Mouse (Mus musculus) inflammation-experienced regulatory T-cells, adult 6 months (primary cell): ENCODE measurements around the gene Nsun4. TPM values are rescaled to one million over a fixed set of nuclear protein-coding genes. Genes with fewer than 3 reads are reported as not detected.

Experiments used
- ATAC-seq: one replicate; pipeline ENCODE4 v1.8.0; 2017
- polyA plus RNA-seq, 3 experiments: library from polyadenylated mRNA; unstranded; fragments of 100-300 nt; shearing (Covaris generic); gene quantifications; one replicate each; pipeline ENCODE4 v1.2.1; 2017

The Nsun4 gene
- 10 to 100 TPM; 21.2 to 33.3 (median 29.9) TPM for polyA plus RNA-seq

DNA sequence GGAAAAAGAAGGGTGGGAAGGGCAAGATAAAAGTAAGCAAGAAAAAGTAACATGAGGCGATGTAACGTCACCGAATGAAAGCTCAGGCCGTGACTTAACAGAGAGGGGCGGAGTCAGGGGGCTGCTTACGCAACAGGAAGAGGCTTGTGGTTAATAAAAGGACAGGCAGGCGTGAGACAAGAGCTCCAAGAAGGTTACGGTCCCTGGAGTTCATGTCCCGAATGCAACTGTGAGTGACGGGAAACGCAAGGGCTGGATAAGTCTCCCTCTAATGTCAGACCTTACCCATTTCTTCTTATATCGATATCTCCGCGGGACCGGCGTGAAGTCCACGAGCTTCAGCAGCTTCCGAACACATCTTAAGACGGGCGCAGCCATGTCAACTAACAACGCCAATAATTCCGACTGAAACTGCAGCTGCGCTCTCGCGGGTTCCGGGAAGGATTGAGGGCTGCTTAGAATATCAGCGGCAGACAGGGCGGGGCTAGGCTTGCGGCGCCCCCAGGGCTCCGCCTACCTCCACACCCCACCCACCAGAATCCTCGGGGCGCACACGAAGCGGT is at the start of gene Nsun4:
Gene Nsun4, minus strand, starts transcription at position 478 of the 563 bp plus-strand sequence.
- peak; percentile 94 for ATAC-seq

- ATAC-seq = no peak
Measured at GRCm38 (mm10) chr4:116100959-116101358, 47.3 kb upstream of the Nsun4 start.

DNA sequence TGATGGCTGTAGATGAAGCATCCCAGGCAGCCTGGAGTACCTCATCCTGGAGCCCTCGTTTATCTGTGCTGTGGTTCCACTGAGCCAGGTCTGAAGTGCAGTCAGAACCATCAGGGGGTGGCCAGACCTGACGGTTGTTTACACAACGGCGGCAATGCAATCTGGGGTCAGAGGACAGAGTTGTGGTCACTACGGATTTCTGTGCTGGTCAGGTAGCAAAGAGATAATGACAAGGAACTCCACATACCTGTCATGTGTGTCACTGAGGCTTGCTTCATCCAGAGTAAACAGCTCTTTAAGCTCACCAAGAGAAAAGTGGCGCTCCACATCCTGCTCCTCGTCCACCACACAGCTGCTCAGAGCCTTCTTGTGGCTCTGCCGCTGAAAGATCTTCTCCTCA is 43.5 kb upstream of the Nsun4 start:
- no peak for ATAC-seq

DNA sequence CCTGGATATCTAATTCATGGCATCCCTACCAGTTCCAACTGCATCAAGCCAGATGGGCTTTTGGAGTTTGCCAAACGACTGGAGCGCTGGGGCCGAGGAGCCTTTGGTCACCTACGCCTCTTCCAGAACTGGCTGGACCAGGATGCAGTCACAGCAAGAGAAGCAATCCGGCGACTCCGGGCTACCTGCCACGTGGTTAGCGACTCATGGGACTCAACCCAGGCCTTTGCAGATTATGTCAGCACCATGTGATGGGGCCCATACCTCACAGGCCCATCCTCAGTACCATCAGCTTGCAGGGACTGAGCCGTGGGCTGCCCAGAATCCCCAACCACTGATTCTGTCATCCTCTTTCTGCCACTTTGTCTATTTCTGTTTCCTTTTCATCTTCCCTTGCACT is 42.6 kb upstream of the Nsun4 start:
- no peak for ATAC-seq

DNA sequence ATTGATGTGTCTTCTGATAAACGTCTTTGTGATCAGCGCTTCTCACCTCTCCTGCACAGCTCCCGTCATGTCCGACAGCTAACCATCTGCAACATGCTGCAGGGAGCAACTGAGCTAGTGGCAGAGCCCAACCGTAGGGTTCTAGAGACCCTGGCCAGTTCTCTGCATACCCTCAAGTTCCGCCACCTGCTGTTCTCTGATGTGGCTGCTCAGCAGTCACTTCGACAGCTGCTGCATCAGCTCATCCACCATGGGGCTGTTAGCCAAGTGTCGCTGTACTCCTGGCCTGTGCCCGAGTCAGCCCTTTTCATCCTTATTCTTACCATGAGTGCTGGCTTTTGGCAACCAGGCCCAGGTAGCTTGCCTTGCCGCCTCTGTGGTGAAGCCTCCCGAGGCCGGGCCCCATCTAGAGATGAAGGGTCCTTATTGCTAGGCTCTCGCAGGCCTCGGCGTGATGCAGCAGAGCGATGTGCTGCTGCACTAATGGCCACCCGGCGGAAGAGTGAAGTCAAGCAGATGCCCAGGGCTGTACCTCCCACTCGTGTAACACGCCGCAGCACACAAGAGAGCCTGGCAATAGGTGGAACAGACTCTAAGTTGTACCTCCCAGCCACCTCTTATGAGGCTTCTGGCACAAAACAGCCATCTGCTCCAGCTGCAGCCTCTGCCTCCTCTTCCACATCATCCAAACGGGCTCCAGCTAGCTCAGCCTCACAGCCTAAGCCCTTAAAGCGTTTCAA is 35.0 kb upstream of the Nsun4 start:
- ATAC-seq = no peak

- no peak for ATAC-seq
Measured at GRCm38 (mm10) chr4:116077240-116078095, 23.8 kb upstream of the Nsun4 start.

DNA sequence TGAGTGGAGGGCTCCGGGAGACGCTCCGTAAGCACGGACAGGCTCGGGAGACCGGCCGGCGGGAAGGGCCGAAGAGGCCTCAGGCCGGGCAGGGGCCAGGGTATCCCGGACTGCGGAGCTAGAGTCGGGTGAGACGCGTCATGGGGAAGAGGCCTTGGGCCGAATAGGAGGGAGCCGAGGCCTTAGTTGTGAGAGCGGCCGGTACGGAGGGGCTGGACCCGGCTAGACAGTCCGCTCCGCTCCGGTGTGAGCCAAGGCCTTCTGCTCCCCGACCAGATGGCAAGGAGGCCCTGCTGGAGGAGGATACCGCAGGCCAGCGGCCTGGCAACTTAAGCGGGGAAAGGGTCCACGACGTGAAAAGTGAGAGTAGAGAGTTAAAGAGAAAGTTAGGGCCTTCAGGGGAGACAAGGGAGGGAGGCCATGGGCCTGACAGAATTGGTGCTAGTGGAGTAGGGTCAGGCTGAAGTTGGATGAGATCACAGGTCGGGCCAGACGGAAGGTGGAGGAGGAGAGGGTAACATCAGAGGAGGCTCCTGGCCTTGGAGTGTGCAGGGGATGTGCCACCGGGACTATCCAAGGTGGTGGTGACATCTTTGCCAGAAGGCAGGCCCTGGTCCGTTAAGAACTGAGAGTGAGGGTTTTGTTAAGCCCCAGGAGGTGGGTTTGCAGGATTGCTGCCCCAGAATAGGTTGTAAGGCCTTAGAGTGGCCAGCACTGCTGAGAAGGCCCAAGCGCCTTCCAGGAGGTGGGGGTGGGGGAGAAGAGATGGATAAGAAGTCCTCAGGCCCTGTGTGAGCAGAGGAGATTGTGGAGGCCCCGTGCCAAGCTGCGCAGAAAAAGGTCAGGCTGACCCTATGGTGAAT is 22.9 kb upstream of the Nsun4 start:
- no peak for ATAC-seq

DNA sequence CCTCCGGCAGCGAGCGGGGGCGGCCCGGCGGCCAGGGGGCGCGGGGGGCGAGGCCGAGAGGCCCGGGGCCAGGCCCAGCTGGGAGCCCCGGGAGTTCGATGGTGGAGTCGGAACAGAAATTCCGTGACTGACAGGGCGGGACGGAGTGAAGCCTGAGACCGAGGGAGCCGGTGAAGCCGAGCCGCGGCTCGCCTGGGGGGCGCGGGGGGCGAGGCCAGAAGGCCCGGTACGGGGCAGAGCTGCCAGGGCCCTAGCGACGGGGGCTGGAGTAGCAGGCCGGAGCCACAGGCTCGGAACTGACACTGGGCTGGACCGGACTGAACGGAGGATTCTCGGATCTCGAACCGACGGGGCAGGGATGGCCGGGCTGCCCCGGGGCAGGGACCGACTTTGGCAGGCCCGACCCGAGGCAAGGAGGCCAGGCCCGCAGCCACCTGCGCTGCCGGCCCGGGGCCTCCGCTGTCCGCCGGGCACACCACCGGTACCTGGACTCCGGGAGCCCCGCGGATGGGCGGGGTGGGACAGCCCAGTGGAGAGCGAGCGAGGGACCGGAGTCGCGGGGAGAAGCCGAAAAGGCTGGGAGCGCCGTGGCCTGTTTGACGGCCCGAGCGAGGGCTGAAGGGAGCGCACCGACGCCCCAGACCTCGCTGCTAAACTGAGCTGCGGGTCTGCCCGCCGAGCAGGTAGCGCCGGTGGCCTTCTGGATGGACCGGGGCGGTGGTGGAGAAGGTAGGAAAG is 22.1 kb upstream of the Nsun4 start:
- peak; percentile 18 for ATAC-seq

DNA sequence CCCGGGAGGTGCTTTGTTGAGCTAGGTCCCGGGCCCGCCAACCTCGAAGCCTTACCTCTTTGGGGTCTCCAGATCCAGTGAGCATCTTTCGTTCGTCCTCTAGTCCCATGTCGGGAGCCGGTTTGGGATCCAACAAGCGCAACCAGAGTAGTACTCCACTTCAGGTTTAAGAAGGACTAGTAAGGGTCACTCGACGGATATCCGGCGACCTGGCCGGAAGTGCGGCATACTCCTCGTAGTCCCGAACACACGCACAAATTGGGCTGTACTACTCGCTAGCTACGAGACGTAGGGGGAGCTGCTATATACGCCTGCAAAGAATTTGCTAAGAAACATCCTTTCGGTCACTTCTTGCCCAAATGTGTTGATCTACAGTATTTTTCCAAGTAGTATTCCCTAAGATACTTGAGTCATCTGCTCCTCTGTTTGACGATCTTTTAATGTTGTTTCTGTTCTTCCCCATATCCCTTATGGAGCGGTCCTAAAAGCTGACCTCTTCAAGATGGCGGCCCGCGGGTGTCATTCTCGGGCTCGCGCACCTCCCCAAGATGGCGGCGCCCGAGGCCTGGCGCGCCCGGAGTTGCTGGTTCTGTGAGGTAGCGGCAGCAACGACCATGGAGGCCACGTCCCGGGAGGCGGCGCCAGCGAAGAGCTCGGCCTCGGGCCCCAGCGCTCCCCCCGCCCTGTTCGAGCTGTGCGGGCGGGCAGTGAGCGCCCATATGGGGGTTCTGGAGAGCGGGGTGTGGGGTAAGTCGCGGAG is 21.4 kb upstream of the Nsun4 start, which contains the start of the genes Uqcrh and Lrrc41:
Gene Uqcrh, minus strand, starts transcription at position 211 of the 760 bp plus-strand sequence.
Gene Lrrc41, plus strand, starts transcription at position 409 of the 760 bp plus-strand sequence.
- ATAC-seq = peak; percentile 93

- no peak for ATAC-seq
Measured at GRCm38 (mm10) chr4:116074145-116074675, 20.5 kb upstream of the Nsun4 start.

GRCm38 (mm10) chr4:116073146-116073545 is 19.5 kb upstream of the Nsun4 start:
- no peak for ATAC-seq

- ATAC-seq = no peak
Measured at GRCm38 (mm10) chr4:116070116-116070515, 16.4 kb upstream of the Nsun4 start.

GRCm38 (mm10) chr4:116063855-116064254 is 10.2 kb upstream of the Nsun4 start:
- ATAC-seq = no peak

DNA sequence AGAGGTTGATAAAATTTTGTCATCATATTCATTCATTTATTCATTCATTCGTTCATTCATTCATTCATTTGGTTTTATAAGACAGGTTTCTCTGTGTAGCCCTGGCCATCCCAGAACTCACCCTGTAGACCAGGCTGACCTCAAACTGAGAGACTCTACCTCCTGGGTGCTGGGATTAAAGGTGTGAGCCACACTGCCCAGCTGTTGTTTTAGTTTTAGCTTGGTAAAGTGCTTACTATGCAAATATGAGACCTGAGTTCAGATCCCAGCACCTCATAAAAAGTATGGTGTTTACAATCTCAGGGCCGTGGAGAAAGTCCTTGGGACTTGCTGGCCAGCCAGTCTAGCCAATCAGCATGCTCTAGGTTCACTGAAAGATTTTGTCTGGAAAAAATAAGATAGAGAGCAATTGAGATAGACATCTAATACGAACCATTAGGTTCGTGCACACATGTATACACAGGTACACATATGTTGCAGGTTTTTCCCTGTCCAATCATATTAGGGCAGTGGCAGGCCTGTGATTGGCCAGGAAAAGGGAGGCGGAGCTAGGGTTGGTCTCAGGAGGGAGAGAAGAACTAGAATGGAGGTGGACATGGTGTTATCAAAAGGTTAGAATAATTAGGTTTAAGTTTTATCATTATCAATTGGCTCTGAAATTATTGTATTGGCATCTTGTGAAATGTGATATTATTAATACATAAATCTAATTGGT is 5.5 kb upstream of the Nsun4 start:
- no peak for ATAC-seq

- no peak for ATAC-seq
Measured at GRCm38 (mm10) chr4:116057559-116057958, 3.9 kb upstream of the Nsun4 start.

- peak; percentile 14 for ATAC-seq
Measured at GRCm38 (mm10) chr4:116052526-116053293, 966 bp downstream of the Nsun4 start.

GRCm38 (mm10) chr4:116049211-116049610 is 4.5 kb downstream of the Nsun4 start:
- no peak for ATAC-seq

- no peak for ATAC-seq
Measured at GRCm38 (mm10) chr4:116048130-116048920, 5.4 kb downstream of the Nsun4 start.
